Mouse (Mus musculus) splenic B cell, adult 2 months (primary cell): ENCODE data around the gene Entpd7.

Experiments
- DNase-seq: peaks from one replicate; pipeline ENCODE4 v3.0.0-alpha.2; 2011; ENCODE audit warnings: low read depth, low spot score
- H3K27me3 ChIP-seq: 2 replicates; pipeline ENCODE4 v1.6.1; 2012; ENCODE audit warnings: mild to moderate bottlenecking, low read length, moderate library complexity, mixed read lengths; ENCODE audit not compliant: control insufficient read depth, poor library complexity, insufficient read depth, severe bottlenecking
- H3K36me3 ChIP-seq: 2 replicates; pipeline ENCODE4 v1.6.1; 2012; ENCODE audit warnings: mild to moderate bottlenecking, low read length, moderate library complexity, mixed read lengths; ENCODE audit not compliant: control insufficient read depth, poor library complexity, insufficient read depth, severe bottlenecking

Entpd7 gene

GRCm38 (mm10) chr19:43697666-43698370 lies 8.3 kb downstream of the Entpd7 start:
- H3K27me3 ChIP-seq: no peaks in the 10 kb centered on the region
- DNase-seq: no peak

GRCm38 (mm10) chr19:43699021-43699762 lies 9.7 kb downstream of the Entpd7 start:
- peaks cover 3% of the 10 kb centered on the region; the same call in 1 of the 2 replicates for H3K36me3 ChIP-seq
- DNase-seq: no peak
- no peaks in the 10 kb centered on the region for H3K27me3 ChIP-seq

More at GRCm38 (mm10) chr19:43697666-43698370, 8.3 kb downstream of the Entpd7 start:
- peaks cover 3% of the 10 kb centered on the region; the same call in 1 of the 2 replicates for H3K36me3 ChIP-seq

GRCm38 (mm10) chr19:43699763-43700155 lies 10.3 kb downstream of the Entpd7 start:
- no peak for DNase-seq
- Histone ChIP-seq H3K36me3 (peaks cover 3% of the 10 kb centered on the region; the same call in 1 of the 2 replicates), H3K27me3 (no peaks in the 10 kb centered on the region)

- no peak for DNase-seq
- peaks cover 12% of the 10 kb centered on the region for H3K36me3 ChIP-seq
- no peaks in the 10 kb centered on the region for H3K27me3 ChIP-seq
Observed at GRCm38 (mm10) chr19:43704211-43704610, 14.7 kb downstream of the Entpd7 start.

GRCm38 (mm10) chr19:43704787-43705497 lies 15.5 kb downstream of the Entpd7 start:
- Histone ChIP-seq H3K27me3 (no peaks in the 10 kb centered on the region), H3K36me3 (peaks cover 9% of the 10 kb centered on the region)
- DNase-seq: no peak

- Histone ChIP-seq H3K27me3 (no peaks in the 10 kb centered on the region), H3K36me3 (peaks cover 9% of the 10 kb centered on the region; the same call in 1 of the 2 replicates)
- DNase-seq: no peak
Observed at GRCm38 (mm10) chr19:43708206-43708605, 18.7 kb downstream of the Entpd7 start.

GRCm38 (mm10) chr19:43709317-43709716 lies 19.8 kb downstream of the Entpd7 start:
- no peaks in the 10 kb centered on the region for H3K27me3 ChIP-seq
- H3K36me3 ChIP-seq: peaks cover 9% of the 10 kb centered on the region; the same call in 1 of the 2 replicates
- no peak for DNase-seq

GRCm38 (mm10) chr19:43711159-43711916 lies 21.9 kb downstream of the Entpd7 start:
- DNase-seq: peak; percentile 81
- Histone ChIP-seq H3K27me3 (no peaks in the 10 kb centered on the region), H3K36me3 (no peaks in the 10 kb centered on the region; the same call in 1 of the 2 replicates)

GRCm38 (mm10) chr19:43711971-43712370 lies 22.5 kb downstream of the Entpd7 start:
- Histone ChIP-seq H3K27me3 (no peaks in the 10 kb centered on the region), H3K36me3 (no peaks in the 10 kb centered on the region; the same call in 1 of the 2 replicates)
- no peak for DNase-seq

GRCm38 (mm10) chr19:43720061-43720460 lies 30.6 kb downstream of the Entpd7 start:
- no peak for DNase-seq
- no peaks in the 10 kb centered on the region for H3K27me3 ChIP-seq
- peaks cover 5% of the 10 kb centered on the region for H3K36me3 ChIP-seq

- no peak for DNase-seq
Observed at GRCm38 (mm10) chr19:43722891-43723290, 33.4 kb downstream of the Entpd7 start.

GRCm38 (mm10) chr19:43723501-43723900 lies 34.0 kb downstream of the Entpd7 start:
- no peak for DNase-seq
- Histone ChIP-seq H3K36me3 (no peaks in the 10 kb centered on the region; the same call in none of the 2 replicates), H3K27me3 (no peaks in the 10 kb centered on the region)

More at GRCm38 (mm10) chr19:43722891-43723290, 33.4 kb downstream of the Entpd7 start:
- Histone ChIP-seq H3K36me3 (peaks cover 1% of the 10 kb centered on the region), H3K27me3 (no peaks in the 10 kb centered on the region)

GRCm38 (mm10) chr19:43724194-43724593 lies 34.7 kb downstream of the Entpd7 start:
- no peak for DNase-seq
- Histone ChIP-seq H3K27me3 (no peaks in the 10 kb centered on the region), H3K36me3 (no peaks in the 10 kb centered on the region; the same call in 1 of the 2 replicates)

GRCm38 (mm10) chr19:43724821-43725220 lies 35.3 kb downstream of the Entpd7 start:
- DNase-seq: no peak
- Histone ChIP-seq H3K27me3 (no peaks in the 10 kb centered on the region), H3K36me3 (peaks cover under 1% of the 10 kb centered on the region; the same call in 1 of the 2 replicates)
